Mouse (Mus musculus) colon, adult 2 months (tissue): ENCODE measurements around the gene Cd160. TPM values are rescaled to one million over a fixed set of nuclear protein-coding genes. Genes with fewer than 3 reads are reported as not detected.

Experiments
- polyA plus RNA-seq: library from polyadenylated mRNA; depleted of rRNA; stranded (reverse); fragments of >200 nt; gene quantifications from 2 replicates; pipeline ENCODE4 v1.2.3, GENCODE M21; 2012; rRNA removed

Gene Cd160
- polyA plus RNA-seq, result 0.30 and 0.44 TPM in 2 replicates

DNA sequence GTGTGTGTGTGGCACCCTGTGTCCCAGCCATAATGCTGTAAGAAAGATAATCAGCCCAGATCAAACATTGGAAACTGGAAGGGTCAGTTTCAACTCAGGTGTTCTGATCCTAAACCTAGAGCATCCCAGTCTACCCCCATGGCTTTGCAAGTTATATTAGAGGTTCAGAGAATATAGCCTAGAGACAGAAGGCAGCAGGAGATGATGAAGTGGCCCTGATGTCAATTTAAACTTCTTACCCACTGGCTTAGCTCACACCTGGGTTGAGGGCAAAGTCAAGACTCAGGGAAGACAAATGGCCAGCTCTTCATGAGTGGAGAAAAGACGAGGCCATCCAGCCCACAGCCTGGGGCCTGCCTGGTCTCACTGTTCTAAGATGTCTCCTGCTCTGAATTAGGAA lies at the start of gene Cd160, which contains the start of gene Pdzk1:
Gene Cd160, minus strand, starts transcription at position 368 of the 400 bp plus-strand sequence.
Gene Pdzk1, plus strand, starts transcription at position 301 of the 400 bp plus-strand sequence.

Other genes starting within 250 kb of the Cd160 start
- 9.1 and 11.7 TPM in 2 replicates for gene Polr3gl, start 235.2 kb downstream of the Cd160 start, polyA plus RNA-seq
- 1.2 and 1.3 TPM in 2 replicates for gene Ankrd34a, start 232.7 kb downstream of the Cd160 start, polyA plus RNA-seq
- 7.5 and 10.4 TPM in 2 replicates for gene Lix1l, start 228.2 kb downstream of the Cd160 start, polyA plus RNA-seq
- gene Rbm8a, start 199.4 kb downstream of the Cd160 start, polyA plus RNA-seq, result 2.7 and 4.0 TPM in 2 replicates
- 18.8 and 27.0 TPM in 2 replicates for gene Pex11b, start 194.0 kb downstream of the Cd160 start, polyA plus RNA-seq
- 0.05 TPM in 1 of 2 replicates, not detected in the other for gene Gm42957, start 193.9 kb downstream of the Cd160 start, polyA plus RNA-seq
- gene Itga10, start 183.8 kb downstream of the Cd160 start, polyA plus RNA-seq, result 1.1 TPM in 2 replicates
- gene Ankrd35, start 159.2 kb downstream of the Cd160 start, polyA plus RNA-seq, result 1.4 and 1.9 TPM in 2 replicates
- gene Pias3, start 133.0 kb downstream of the Cd160 start, polyA plus RNA-seq, result 30.6 and 41.0 TPM in 2 replicates
- 3.1 and 4.0 TPM in 2 replicates for gene Nudt17, start 120.8 kb downstream of the Cd160 start, polyA plus RNA-seq
- 28.4 and 31.5 TPM in 2 replicates for gene Polr3c, start 101.7 kb downstream of the Cd160 start, polyA plus RNA-seq
- gene Rnf115, start 101.7 kb downstream of the Cd160 start, polyA plus RNA-seq, result 12.9 and 14.1 TPM in 2 replicates
- 0.07 TPM in 1 of 2 replicates, not detected in the other for gene Pdzk1, start 67 bp downstream of the Cd160 start, polyA plus RNA-seq
- gene Gja5, start 75.3 kb upstream of the Cd160 start, polyA plus RNA-seq, result 1.6 and 2.5 TPM in 2 replicates
- 13.7 and 20.7 TPM in 2 replicates for gene Gpr89, start 76.0 kb upstream of the Cd160 start, polyA plus RNA-seq
- not detected in 2 replicates for gene Gja8, start 96.7 kb upstream of the Cd160 start, polyA plus RNA-seq